Mouse (Mus musculus): ENCODE data around the gene Uck2.

Uck2 gene

GRCm38 (mm10) chr1:167285320-167285355 lies at the start of gene Uck2:
Gene Uck2 (minus strand): TSS chr1:167285320.
- CTCF ChIA-PET = no interaction called here

- CTCF ChIA-PET = no interaction called here
These were observed 46.0 kb upstream of the Uck2 start for GRCm38 (mm10) chr1:167331106-167331505.

GRCm38 (mm10) chr1:167328776-167329175 lies 43.7 kb upstream of the Uck2 start:
- CTCF ChIA-PET = no interaction called here

GRCm38 (mm10) chr1:167321691-167322090 lies 36.6 kb upstream of the Uck2 start:
- CTCF ChIA-PET = no interaction called here

GRCm38 (mm10) chr1:167313220-167313619 lies 28.1 kb upstream of the Uck2 start:
- CTCF ChIA-PET = no interaction called here

- CTCF ChIA-PET = no interaction called here
These were observed 27.2 kb upstream of the Uck2 start for GRCm38 (mm10) chr1:167312367-167312766.

GRCm38 (mm10) chr1:167308261-167309054 lies 23.3 kb upstream of the Uck2 start, which contains the start of gene Tmco1:
Gene Tmco1 (plus strand): TSS chr1:167308378.
- CTCF ChIA-PET = no interaction called here

- CTCF ChIA-PET = interaction anchor here (1.1 to 1.5 kb wide), 2 partner anchors 66 to 87 kb away, joined by 3 read pairs; no protein-coding TSS in a partner anchor
These were observed 22.6 kb upstream of the Uck2 start for GRCm38 (mm10) chr1:167307674-167308073.

- CTCF ChIA-PET = interaction anchor here (1.1 to 1.5 kb wide), 2 partner anchors 65 to 86 kb away, joined by 3 read pairs; no protein-coding TSS in a partner anchor
These were observed 21.5 kb upstream of the Uck2 start for GRCm38 (mm10) chr1:167306451-167307240.

- CTCF ChIA-PET = interaction anchor here (0.5 to 0.7 kb wide), 5 partner anchors 11 to 945 kb away, joined by 3 to 12 read pairs (median 6); no protein-coding TSS in a partner anchor
These were observed 20.5 kb upstream of the Uck2 start for GRCm38 (mm10) chr1:167305501-167306137.

GRCm38 (mm10) chr1:167300122-167300521 lies 15.0 kb upstream of the Uck2 start:
- CTCF ChIA-PET = no interaction called here

- CTCF ChIA-PET = no interaction called here
These were observed 10.7 kb upstream of the Uck2 start for GRCm38 (mm10) chr1:167295679-167296402.

- CTCF ChIA-PET = no interaction called here
These were observed 7.3 kb upstream of the Uck2 start for GRCm38 (mm10) chr1:167292447-167292846.

- CTCF ChIA-PET = no interaction called here
These were observed 6.5 kb upstream of the Uck2 start for GRCm38 (mm10) chr1:167291610-167292009.

GRCm38 (mm10) chr1:167290263-167290592 lies 5.1 kb upstream of the Uck2 start:
- CTCF ChIA-PET = no interaction called here

GRCm38 (mm10) chr1:167289567-167290262 lies 4.6 kb upstream of the Uck2 start:
- CTCF ChIA-PET = no interaction called here

- CTCF ChIA-PET = no interaction called here
These were observed 3.8 kb upstream of the Uck2 start for GRCm38 (mm10) chr1:167288665-167289538.

GRCm38 (mm10) chr1:167287156-167287555 lies 2.0 kb upstream of the Uck2 start:
- CTCF ChIA-PET = no interaction called here

- CTCF ChIA-PET = no interaction called here
These were observed 236 bp upstream of the Uck2 start for GRCm38 (mm10) chr1:167285356-167285755.

- CTCF ChIA-PET = no interaction called here
These were observed 242 bp downstream of the Uck2 start for GRCm38 (mm10) chr1:167284837-167285319.
